Mouse (Mus musculus) testis, adult 2 months (tissue): ENCODE measurements around the gene Arid2.

ENCODE experiments used
- CTCF ChIP-seq: fragments of 200-500 bp; IDR thresholded peaks from 2 replicates; pipeline ENCODE4 v1.5.1; 2012; ENCODE audit warnings: low read depth, mild to moderate bottlenecking, inconsistent platforms, low read length, moderate library complexity; ENCODE audit not compliant: control insufficient read depth, insufficient read depth, insufficient replicate concordance
- POLR2A ChIP-seq: fragments of 200-500 bp; IDR thresholded peaks from 2 replicates; pipeline ENCODE4 v1.6.1; 2012; ENCODE audit warnings: low read depth, mild to moderate bottlenecking, inconsistent platforms, low read length, moderate library complexity; ENCODE audit not compliant: control insufficient read depth

DNA sequence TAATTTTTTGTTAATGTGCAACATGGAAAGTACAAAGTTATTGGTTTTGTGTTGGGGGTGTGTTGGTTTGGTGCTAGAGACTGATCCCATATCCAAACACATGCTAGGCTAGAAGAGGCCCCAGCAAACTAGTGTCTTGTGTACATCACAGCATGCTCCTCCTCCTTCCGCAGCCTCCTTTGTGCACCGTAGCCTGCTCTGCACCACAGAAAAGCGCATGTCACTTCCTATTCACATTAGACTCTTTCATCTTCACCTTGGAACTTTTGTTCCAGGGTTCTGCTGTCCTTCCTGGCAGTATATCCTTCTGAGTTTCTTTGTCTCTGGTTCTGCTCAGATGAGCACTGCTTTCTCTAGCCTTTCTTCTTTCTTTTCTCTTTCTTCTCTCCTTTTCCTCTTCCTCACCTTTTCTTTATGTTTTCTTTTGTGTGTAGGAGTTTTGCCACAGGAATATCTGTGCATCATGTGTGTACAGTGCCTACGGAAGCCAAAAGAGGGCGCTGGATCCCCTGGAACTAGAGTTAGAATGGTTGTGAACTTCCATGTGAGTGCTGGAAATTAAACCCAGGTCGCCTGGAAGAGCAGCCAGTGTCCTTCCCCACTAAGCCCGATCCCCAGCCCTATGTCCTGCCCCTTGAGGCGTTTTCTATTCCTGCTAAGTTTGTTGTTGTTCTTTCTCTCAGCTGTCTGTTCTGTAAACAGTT is 109.5 kb downstream of the Arid2 start:
- TF ChIP-seq POLR2A (no peak), CTCF (no peak)
